Mouse (Mus musculus) cerebellum, adult 2 months (tissue): ENCODE measurements around the gene Map3k14. TPM values are rescaled to one million over a fixed set of nuclear protein-coding genes. Genes with fewer than 3 reads are reported as not detected.

Source experiments
- DNase-seq, 2 experiments: peaks; one replicate each; pipeline ENCODE4 v3.0.0; 2021
- H3K27ac ChIP-seq: fragments of 200-500 bp; 2 replicates; pipeline ENCODE4 v1.5.1; 2012; ENCODE audit warnings: low read length, control low read depth, inconsistent platforms; ENCODE audit not compliant: insufficient read depth
- H3K27me3 ChIP-seq: fragments of 200-500 bp; 2 replicates; pipeline ENCODE4 v1.6.1; 2012; ENCODE audit warnings: inconsistent platforms, mild to moderate bottlenecking, low read length, moderate library complexity; ENCODE audit not compliant: control insufficient read depth, insufficient read depth
- H3K4me1 ChIP-seq: fragments of 200-500 bp; 2 replicates; pipeline ENCODE4 v1.6.1; 2011; ENCODE audit warnings: low read length; ENCODE audit not compliant: control insufficient read depth, insufficient read depth
- H3K4me3 ChIP-seq: fragments of 200-500 bp; replicated peaks from 2 replicates; pipeline ENCODE3; 2011; ENCODE audit warnings: mild to moderate bottlenecking, low read depth, low read length, control low read depth; ENCODE audit not compliant: insufficient read depth
- CTCF ChIP-seq: fragments of 200-500 bp; IDR thresholded peaks from 2 replicates; pipeline ENCODE4 v1.5.1; 2011; ENCODE audit warnings: low read depth, mild to moderate bottlenecking, control low read depth, low read length, moderate library complexity, borderline replicate concordance; ENCODE audit not compliant: insufficient read depth
- POLR2A ChIP-seq: fragments of 200-500 bp; IDR thresholded peaks from 2 replicates; pipeline ENCODE4 v1.6.1; 2011; ENCODE audit warnings: low read length, control low read depth, borderline replicate concordance; ENCODE audit not compliant: insufficient read depth
- WGBS: fragments of 180-500 bp; shearing (Covaris S2); methylation state at CpG from one replicate; pipeline ENCODE4 v1.1.7; 2018; 5-methylcytosine and 5-hydroxymethylcytosine counted together
- polyA plus RNA-seq: library from polyadenylated mRNA; depleted of rRNA; stranded (reverse); fragments of >200 nt; gene quantifications from 2 replicates; pipeline ENCODE4 v1.2.3, GENCODE M21; 2012

The Map3k14 gene
- polyA plus RNA-seq, 1 experiment = 6.0 TPM

- 53% methylated on average over 7 of the region's 7 CpGs for WGBS
These were observed 5.4 kb downstream of the Map3k14 start for GRCm38 (mm10) chr11:103261671-103262411.

DNA sequence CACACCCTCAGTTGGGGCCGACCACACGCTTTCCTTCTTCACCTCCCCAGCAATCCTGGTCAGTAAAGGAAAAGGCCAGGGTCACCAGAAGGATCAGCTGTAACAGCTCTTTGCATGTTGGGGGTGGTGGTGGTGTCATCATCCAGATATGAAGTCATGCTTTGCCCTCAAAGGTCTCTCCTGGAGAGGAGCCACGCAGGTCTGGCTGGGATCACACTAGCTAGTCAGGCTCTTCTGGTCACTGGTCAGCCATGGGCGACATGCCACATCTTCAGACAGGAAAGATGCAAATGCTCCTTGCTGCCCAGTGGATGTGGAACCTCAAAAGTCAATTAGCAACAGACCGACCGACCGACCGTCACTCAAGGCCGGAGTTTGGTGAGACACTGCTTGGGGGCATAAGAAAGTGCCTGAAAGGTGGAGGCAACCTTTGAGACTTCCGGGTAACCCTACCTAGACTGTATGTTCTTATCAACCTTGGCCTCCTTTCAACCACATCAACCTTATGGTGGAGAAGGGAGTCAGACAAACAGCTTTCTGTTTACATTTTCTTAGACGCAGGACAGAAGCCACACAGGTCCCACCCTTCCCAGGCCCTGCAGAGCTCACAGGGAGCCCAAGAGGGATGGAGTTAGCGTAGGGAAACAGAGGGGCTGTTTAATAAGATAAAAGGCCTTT lies 6.6 kb downstream of the Map3k14 start:
- no peak overlapping the region for H3K27ac ChIP-seq
- 86% methylated on average over 12 of the region's 12 CpGs for WGBS
- no peaks in the 10 kb centered on the region for H3K27me3 ChIP-seq
- TF ChIP-seq CTCF (no peak), POLR2A (no peak)
- H3K4me1 ChIP-seq = peaks cover 10% of the 10 kb centered on the region; the same call in 1 of the 2 replicates
- H3K4me3 ChIP-seq = no peak overlapping the region
- DNase-seq = no peak

More at GRCm38 (mm10) chr11:103261671-103262411, 5.4 kb downstream of the Map3k14 start:
- H3K4me1 ChIP-seq = peaks cover 10% of the 10 kb centered on the region
- TF ChIP-seq CTCF = no peak
- TF ChIP-seq POLR2A = no peak
- no peaks in the 10 kb centered on the region for H3K27me3 ChIP-seq
- DNase-seq = no peak
- no peak overlapping the region for H3K4me3 ChIP-seq
- no peak overlapping the region for H3K27ac ChIP-seq

- no peaks in the 10 kb centered on the region for H3K27me3 ChIP-seq
These were observed 7.2 kb downstream of the Map3k14 start for GRCm38 (mm10) chr11:103260034-103260433.

GRCm38 (mm10) chr11:103257938-103258481 lies 9.3 kb downstream of the Map3k14 start:
- 95% methylated on average over 4 of the region's 4 CpGs for WGBS
- TF ChIP-seq CTCF (no peak), POLR2A (no peak)
- H3K4me1 ChIP-seq = peaks cover 10% of the 10 kb centered on the region; the same call in 1 of the 2 replicates
- no peak for DNase-seq
- H3K27ac ChIP-seq = no peak overlapping the region
- H3K4me3 ChIP-seq = no peak overlapping the region
- no peaks in the 10 kb centered on the region for H3K27me3 ChIP-seq

More at GRCm38 (mm10) chr11:103260034-103260433, 7.2 kb downstream of the Map3k14 start:
- 95% methylated on average over 5 of the region's 5 CpGs for WGBS
- TF ChIP-seq POLR2A (no peak), CTCF (no peak)
- DNase-seq = no peak
- H3K4me1 ChIP-seq = peaks cover 10% of the 10 kb centered on the region; the same call in 1 of the 2 replicates
- H3K4me3 ChIP-seq = no peak overlapping the region
- H3K27ac ChIP-seq = no peak overlapping the region

- TF ChIP-seq CTCF = no peak
- TF ChIP-seq POLR2A = no peak
- peaks cover 5% of the 10 kb centered on the region; the same call in 1 of the 2 replicates for H3K4me1 ChIP-seq
- H3K4me3 ChIP-seq = no peak overlapping the region
- 90% methylated on average over 5 of the region's 5 CpGs for WGBS
- H3K27me3 ChIP-seq = no peaks in the 10 kb centered on the region
- no peak overlapping the region for H3K27ac ChIP-seq
- DNase-seq = no peak
These were observed 13.7 kb downstream of the Map3k14 start for GRCm38 (mm10) chr11:103253605-103254004.

GRCm38 (mm10) chr11:103252380-103252779 lies 14.9 kb downstream of the Map3k14 start:
- no peaks in the 10 kb centered on the region for H3K27me3 ChIP-seq
- 76% methylated on average over 5 of the region's 5 CpGs for WGBS

DNA sequence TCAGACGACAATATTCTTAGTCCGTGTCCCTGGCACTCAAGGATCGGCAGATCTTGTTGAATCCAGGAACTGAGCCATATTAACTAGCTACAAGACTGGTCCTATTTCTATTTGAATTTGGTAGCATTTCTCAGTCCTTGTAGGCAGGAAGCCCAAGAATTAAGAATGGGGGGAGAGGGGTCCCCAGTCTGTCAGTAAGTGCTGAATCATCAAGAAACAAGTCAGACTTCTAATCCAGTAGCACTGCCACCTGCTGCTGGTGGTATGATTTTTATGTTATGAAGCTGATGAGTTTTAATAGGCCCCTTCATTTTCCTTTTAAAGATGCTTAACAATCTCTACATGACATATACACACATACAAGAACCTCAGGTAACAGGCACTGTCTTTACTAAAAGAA lies 16.9 kb downstream of the Map3k14 start:
- peaks cover 25% of the 10 kb centered on the region for H3K4me1 ChIP-seq
- no peak for DNase-seq
- no peak overlapping the region for H3K27ac ChIP-seq
- TF ChIP-seq CTCF (no peak), POLR2A (no peak)
- H3K27me3 ChIP-seq = no peaks in the 10 kb centered on the region
- no peak overlapping the region for H3K4me3 ChIP-seq
- 93% methylated on average over 3 of the region's 3 CpGs for WGBS

More at GRCm38 (mm10) chr11:103252380-103252779, 14.9 kb downstream of the Map3k14 start:
- no peak for TF ChIP-seq CTCF
- no peak for TF ChIP-seq POLR2A
- H3K4me1 ChIP-seq = peaks cover 10% of the 10 kb centered on the region
- no peak for DNase-seq
- H3K4me3 ChIP-seq = no peak overlapping the region
- no peak overlapping the region for H3K27ac ChIP-seq
